Mouse (Mus musculus) liver, embryonic 16.5 days (tissue): ENCODE results near the gene Dct. TPM values are rescaled to one million over a fixed set of nuclear protein-coding genes. Genes with fewer than 3 reads are reported as not detected.

Experiments
- ATAC-seq: fragments of 200-750 bp; cut with Nextera tagmentation; 2 replicates; pipeline ENCODE4 v1.8.0; 2017; ENCODE audit warnings: low read depth, mild to moderate bottlenecking, moderate number of reproducible peaks, moderate library complexity
- H3K27ac ChIP-seq: fragments of 300-500 bp; sonication (generic); 2 replicates; pipeline ENCODE4 v1.5.1; 2014; ENCODE audit warnings: mild to moderate bottlenecking, low read length
- H3K27me3 ChIP-seq: fragments of 300-500 bp; sonication (generic); 2 replicates; pipeline ENCODE4 v1.6.1; 2014; ENCODE audit warnings: low read depth, low read length, mixed read lengths; ENCODE audit not compliant: control insufficient read depth, insufficient read depth
- H3K36me3 ChIP-seq: fragments of 300-500 bp; sonication (generic); 2 replicates; pipeline ENCODE4 v1.6.1; 2014; ENCODE audit warnings: mild to moderate bottlenecking; ENCODE audit not compliant: control insufficient read depth, insufficient read depth
- H3K4me1 ChIP-seq: fragments of 300-500 bp; sonication (generic); 2 replicates; pipeline ENCODE4 v1.6.1; 2014; ENCODE audit warnings: low read depth, low read length, mixed read lengths; ENCODE audit not compliant: control insufficient read depth
- H3K4me2 ChIP-seq: fragments of 300-500 bp; sonication (generic); 2 replicates; pipeline ENCODE4 v1.6.1; 2014; ENCODE audit warnings: low read depth, low read length, mixed read lengths
- H3K4me3 ChIP-seq: fragments of 300-500 bp; sonication (generic); 2 replicates; pipeline ENCODE4 v1.5.1; 2014; ENCODE audit warnings: low read depth, mild to moderate bottlenecking, low read length
- H3K9ac ChIP-seq: fragments of 300-500 bp; sonication (generic); 2 replicates; pipeline ENCODE4 v1.6.1; 2014; ENCODE audit warnings: low read depth, low read length
- H3K9me3 ChIP-seq: fragments of 300-500 bp; sonication (generic); replicated peaks from 2 replicates; pipeline ENCODE4 v1.6.1; 2016; ENCODE audit warnings: low read length; ENCODE audit not compliant: control insufficient read depth
- WGBS: fragments of 180-500 bp; shearing (Covaris S2); extraction: QIAGEN DNeasy Blood & Tissue Kit; methylation state at CpG from one replicate; pipeline ENCODE4 v1.1.7; 2014; ENCODE audit not compliant: insufficient replicate concordance; 5-methylcytosine and 5-hydroxymethylcytosine counted together
- polyA plus RNA-seq: library from polyadenylated mRNA; unstranded; fragments of >200 nt; fragmentation: Nextera tagmentation; extraction: Ambion mirVana; gene quantifications from 2 replicates; pipeline ENCODE4 v1.2.1, GENCODE M21; 2015

Dct gene
- polyA plus RNA-seq = 0.28 and 0.33 TPM in 2 replicates

GRCm38 (mm10) chr14:118051975-118052630, at the start of gene Dct:
TSS of gene Dct (minus strand) at chr14:118052244.
- 69% methylated on average over 13 of the region's 13 CpGs for WGBS
- Histone ChIP-seq H3K9ac (no peak within 1 kb of the TSS), H3K27me3 (no peaks in the 10 kb centered on the region; the same call in 1 of the 2 replicates), H3K4me2 (no peak within 1 kb of the TSS), H3K27ac (no peak within 1 kb of the TSS), H3K4me3 (no peak within 1 kb of the TSS), H3K4me1 (no peaks in the 10 kb centered on the region), H3K9me3 (no peaks in the 10 kb centered on the region), H3K36me3 (no peaks in the 10 kb centered on the region)
- no peak for ATAC-seq

DNA sequence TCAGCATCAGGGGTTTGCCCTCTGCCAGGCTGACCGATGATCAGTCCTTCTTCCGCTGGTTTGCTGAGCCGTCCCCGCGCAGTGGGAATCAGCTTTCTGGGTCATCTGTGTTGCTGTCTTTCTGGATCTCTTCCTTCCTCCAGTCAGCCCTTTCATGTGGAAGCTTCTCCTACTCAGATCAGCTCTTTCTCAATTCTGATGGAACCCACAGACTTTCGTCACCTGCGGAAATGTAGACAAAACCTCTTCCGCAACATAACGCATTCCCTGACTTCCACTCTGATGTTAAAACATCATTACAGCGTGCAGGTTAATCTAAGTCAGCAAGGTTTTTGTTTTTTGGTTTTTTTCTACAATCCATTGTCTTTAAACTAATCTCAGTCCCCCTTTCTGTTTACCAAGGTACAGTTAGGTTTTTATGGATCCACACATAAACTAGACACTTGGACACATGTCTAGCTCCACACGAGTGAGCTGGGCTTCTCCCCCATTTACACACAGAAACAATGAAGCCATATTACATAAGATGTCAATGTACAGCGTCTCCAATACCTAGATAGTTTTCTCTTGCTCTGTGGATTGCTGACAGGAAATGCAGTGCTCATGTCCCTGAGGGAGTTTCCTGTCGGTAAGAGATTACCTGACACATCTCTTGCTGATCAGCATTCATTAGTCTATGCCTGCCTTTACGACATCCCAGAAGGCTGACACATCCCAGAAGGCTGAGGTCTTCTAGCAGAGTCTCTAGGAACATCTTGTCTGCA, 49.4 kb upstream of the Dct start:
- Histone ChIP-seq H3K27me3 (no peaks in the 10 kb centered on the region), H3K9me3 (no peaks in the 10 kb centered on the region), H3K36me3 (no peaks in the 10 kb centered on the region), H3K27ac (no peak overlapping the region), H3K4me2 (no peak overlapping the region; the same call in 1 of the 2 replicates), H3K4me1 (no peaks in the 10 kb centered on the region), H3K4me3 (no peak overlapping the region), H3K9ac (no peak overlapping the region)
- no peak for ATAC-seq
- WGBS = 64% methylated on average over 14 of the region's 14 CpGs

- Histone ChIP-seq H3K4me2 (no peak overlapping the region), H3K9ac (no peak overlapping the region), H3K4me3 (no peak overlapping the region), H3K36me3 (no peaks in the 10 kb centered on the region), H3K27ac (no peak overlapping the region), H3K9me3 (no peaks in the 10 kb centered on the region), H3K27me3 (no peaks in the 10 kb centered on the region), H3K4me1 (no peaks in the 10 kb centered on the region)
- WGBS = 43% methylated on average over 2 of the region's 2 CpGs
- peak; percentile 48 for ATAC-seq
Observed at GRCm38 (mm10) chr14:118098265-118098664, 46.2 kb upstream of the Dct start.

- no peak overlapping the region for H3K27ac ChIP-seq
- 1% methylated on average over 18 of the region's 18 CpGs for WGBS
- H3K4me1 ChIP-seq = peaks cover 3% of the 10 kb centered on the region; the same call in 1 of the 2 replicates
- no peaks in the 10 kb centered on the region for H3K36me3 ChIP-seq
- no peaks in the 10 kb centered on the region for H3K9me3 ChIP-seq
- H3K27me3 ChIP-seq = no peaks in the 10 kb centered on the region
- H3K4me3 ChIP-seq = peak overlapping the region; percentile 74
- H3K9ac ChIP-seq = peak overlapping the region; percentile 66
- peak; percentile 37; the same call in 1 of the 2 replicates for ATAC-seq
- peak overlapping the region; percentile 85 for H3K4me2 ChIP-seq
Observed at GRCm38 (mm10) chr14:118089806-118090392, 37.9 kb upstream of the Dct start.

- WGBS = under 1% methylated on average over 44 of the region's 44 CpGs
- no peaks in the 10 kb centered on the region for H3K9me3 ChIP-seq
- H3K4me1 ChIP-seq = peaks cover 3% of the 10 kb centered on the region; the same call in 1 of the 2 replicates
- H3K4me3 ChIP-seq = peak overlapping the region; percentile 74
- H3K4me2 ChIP-seq = peak overlapping the region; percentile 85
- H3K27me3 ChIP-seq = no peaks in the 10 kb centered on the region
- H3K36me3 ChIP-seq = no peaks in the 10 kb centered on the region
- H3K27ac ChIP-seq = peak overlapping the region; percentile 59
- peak overlapping the region; percentile 66 for H3K9ac ChIP-seq
- ATAC-seq = peak; percentile 77
Observed at GRCm38 (mm10) chr14:118089215-118089805, 37.3 kb upstream of the Dct start.

DNA sequence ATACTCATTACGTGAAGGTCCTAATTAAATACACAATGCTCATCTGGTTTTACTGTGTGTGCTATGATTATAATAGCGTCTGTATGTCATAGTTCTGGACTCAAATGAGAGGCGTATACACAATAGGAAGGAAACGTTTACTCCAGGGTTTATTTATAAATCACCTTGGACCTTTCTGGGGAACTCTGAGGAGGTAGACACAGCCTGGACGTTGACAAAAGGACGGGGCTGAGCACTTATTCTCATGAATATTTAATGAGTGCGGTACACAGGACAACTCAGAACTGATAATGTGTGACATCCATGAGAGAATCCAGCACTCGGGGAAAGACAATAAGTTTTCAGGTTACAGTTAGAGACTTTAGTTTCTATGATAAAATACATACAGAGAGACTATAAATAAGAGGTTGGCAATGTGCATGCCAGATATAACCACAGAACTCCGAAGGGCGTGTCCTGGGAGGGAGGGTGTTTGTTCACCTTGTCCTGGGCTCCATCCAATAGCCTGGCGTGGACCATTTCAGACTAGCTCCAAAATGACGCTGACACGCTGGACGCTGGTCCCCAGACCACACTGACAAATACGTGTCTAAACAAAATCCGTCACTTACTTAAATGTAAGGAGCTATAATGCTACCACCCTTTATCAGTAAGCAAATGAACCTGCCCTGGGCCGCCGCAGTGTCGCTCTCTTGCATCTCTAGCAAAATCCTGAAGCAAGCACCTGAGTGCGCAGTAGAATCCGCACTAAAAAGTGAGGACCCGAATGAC, 36.6 kb upstream of the Dct start:
- Histone ChIP-seq H3K9ac (peak overlapping the region; percentile 66), H3K4me3 (peak overlapping the region; percentile 74), H3K9me3 (no peaks in the 10 kb centered on the region), H3K36me3 (no peaks in the 10 kb centered on the region), H3K27me3 (no peaks in the 10 kb centered on the region), H3K27ac (no peak overlapping the region), H3K4me1 (peaks cover 3% of the 10 kb centered on the region; the same call in 1 of the 2 replicates), H3K4me2 (peak overlapping the region; percentile 85)
- 9% methylated on average over 22 of the region's 22 CpGs for WGBS
- ATAC-seq = peak; percentile 56

GRCm38 (mm10) chr14:118086271-118087035, 34.4 kb upstream of the Dct start:
- Histone ChIP-seq H3K4me3 (no peak overlapping the region), H3K9me3 (no peaks in the 10 kb centered on the region), H3K27ac (no peak overlapping the region), H3K4me1 (peaks cover 3% of the 10 kb centered on the region; the same call in 1 of the 2 replicates), H3K4me2 (no peak overlapping the region), H3K9ac (no peak overlapping the region), H3K36me3 (no peaks in the 10 kb centered on the region), H3K27me3 (no peaks in the 10 kb centered on the region)
- WGBS = 58% methylated on average over 5 of the region's 5 CpGs
- no peak for ATAC-seq

GRCm38 (mm10) chr14:118083851-118084250, 31.8 kb upstream of the Dct start:
- Histone ChIP-seq H3K9ac (no peak overlapping the region), H3K4me1 (peaks cover 3% of the 10 kb centered on the region; the same call in 1 of the 2 replicates), H3K36me3 (no peaks in the 10 kb centered on the region), H3K27me3 (no peaks in the 10 kb centered on the region), H3K27ac (no peak overlapping the region), H3K9me3 (no peaks in the 10 kb centered on the region), H3K4me3 (no peak overlapping the region), H3K4me2 (no peak overlapping the region)
- WGBS = 72% methylated on average over 6 of the region's 6 CpGs
- no peak for ATAC-seq
